Mouse (Mus musculus) bone marrow macrophage, adult 2 months (primary cell): Measurements from ENCODE around the gene 0610030E20Rik.

Experiments used
- CTCF ChIP-seq: IDR thresholded peaks from 2 replicates; pipeline ENCODE4 v1.5.1; 2012; ENCODE audit warnings: low read depth, mild to moderate bottlenecking, low read length, moderate library complexity
- POLR2A ChIP-seq: IDR thresholded peaks from 2 replicates; pipeline ENCODE4 v1.6.1; 2012; ENCODE audit warnings: mild to moderate bottlenecking, low read depth, low read length, borderline replicate concordance

DNA sequence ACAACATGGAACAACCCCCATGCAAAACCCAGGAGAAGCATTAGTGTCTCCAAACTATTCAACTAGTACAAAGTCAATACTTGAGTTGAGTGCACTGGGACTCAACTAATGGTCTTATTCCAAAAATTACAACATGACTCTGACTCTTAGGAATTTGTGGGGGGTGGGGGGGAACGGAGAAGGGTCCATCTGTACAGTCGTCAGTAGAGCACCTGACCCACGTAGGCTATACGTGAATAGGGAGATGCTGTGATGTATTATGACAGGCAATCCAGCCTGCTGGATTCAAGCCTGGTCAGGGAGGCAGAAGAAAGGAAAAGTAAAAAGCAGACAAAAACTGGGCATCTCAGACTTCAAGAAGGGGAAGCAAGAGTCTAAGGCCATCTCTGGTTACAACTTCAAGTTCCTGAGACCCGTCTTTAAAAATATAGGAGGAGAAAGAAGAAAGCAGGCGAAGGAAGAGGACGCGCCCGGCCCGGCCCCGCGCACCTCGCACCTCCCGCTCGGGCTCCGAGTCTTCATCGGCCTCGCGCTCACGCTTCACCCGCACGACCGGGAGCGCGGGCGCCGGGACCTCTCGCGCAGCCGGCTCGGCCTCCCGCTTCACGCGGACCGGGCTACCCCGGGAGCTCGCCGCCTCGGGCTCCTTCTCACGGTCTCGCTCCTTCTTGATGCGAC, 2.6 kb upstream of the 0610030E20Rik start:
- no peak for TF ChIP-seq CTCF
- no peak for TF ChIP-seq POLR2A
